Mouse (Mus musculus) neural tube, embryonic 13.5 days (tissue): ENCODE measurements around the gene Tmem214. TPM values are rescaled to one million over a fixed set of nuclear protein-coding genes. Genes with fewer than 3 reads are reported as not detected.
A peak's percentile ranks its signal among the peaks of the same experiment; 100 is the strongest.

Source experiments
- ATAC-seq: fragments of 200-750 bp; cut with Nextera tagmentation; 2 replicates; pipeline ENCODE4 v1.8.0; 2017; ENCODE audit warnings: low read depth, mild to moderate bottlenecking, moderate TSS enrichment, moderate library complexity
- H3K27ac ChIP-seq: fragments of 300-500 bp; sonication (generic); replicated peaks from 2 replicates; pipeline ENCODE4 v1.5.1; 2015; ENCODE audit warnings: moderate library complexity, mild to moderate bottlenecking, inconsistent platforms
- H3K27me3 ChIP-seq: fragments of 300-500 bp; sonication (generic); 2 replicates; pipeline ENCODE4 v1.6.1; 2015; ENCODE audit warnings: mild to moderate bottlenecking, inconsistent platforms
- H3K36me3 ChIP-seq: fragments of 300-500 bp; sonication (generic); 2 replicates; pipeline ENCODE4 v1.6.1; 2015; ENCODE audit warnings: mild to moderate bottlenecking, inconsistent platforms
- H3K4me1 ChIP-seq: fragments of 300-500 bp; sonication (generic); replicated peaks from 2 replicates; pipeline ENCODE4 v1.6.1; 2015; ENCODE audit warnings: inconsistent platforms
- H3K4me2 ChIP-seq: fragments of 300-500 bp; sonication (generic); 2 replicates; pipeline ENCODE4 v1.6.1; 2015; ENCODE audit warnings: inconsistent platforms, mild to moderate bottlenecking, moderate library complexity
- H3K4me3 ChIP-seq: fragments of 300-500 bp; sonication (generic); 2 replicates; pipeline ENCODE4 v1.5.1; 2015; ENCODE audit warnings: mild to moderate bottlenecking, inconsistent platforms
- H3K9ac ChIP-seq: fragments of 300-500 bp; sonication (generic); 2 replicates; pipeline ENCODE4 v1.6.1; 2015; ENCODE audit warnings: moderate library complexity, mild to moderate bottlenecking, inconsistent platforms
- H3K9me3 ChIP-seq: fragments of 300-500 bp; sonication (generic); 2 replicates; pipeline ENCODE4 v1.6.1; 2016; ENCODE audit warnings: inconsistent platforms
- WGBS: fragments of 180-500 bp; shearing (Covaris S2); methylation state at CpG from one replicate; pipeline ENCODE4 v1.1.7; 2015; 5-methylcytosine and 5-hydroxymethylcytosine counted together
- polyA plus RNA-seq: library from polyadenylated mRNA; unstranded; fragments of >200 nt; fragmentation: Nextera tagmentation; extraction: Ambion mirVana; gene quantifications from 2 replicates; pipeline ENCODE4 v1.2.1, GENCODE M21; 2015

Tmem214 gene
- polyA plus RNA-seq, 1 experiment from 2014 or later: 57.4 TPM

GRCm38 (mm10) chr5:30853522-30853921, 14.3 kb upstream of the Tmem214 start:
- Histone ChIP-seq H3K4me2 (no peak overlapping the region), H3K27ac (no peak overlapping the region), H3K9me3 (no peaks in the 10 kb centered on the region), H3K36me3 (no peaks in the 10 kb centered on the region), H3K4me3 (no peak overlapping the region), H3K9ac (no peak overlapping the region), H3K4me1 (peaks cover 9% of the 10 kb centered on the region), H3K27me3 (no peaks in the 10 kb centered on the region)
- WGBS: 89% methylated on average over 4 of the region's 4 CpGs
- ATAC-seq: no peak

- no peaks in the 10 kb centered on the region for H3K36me3 ChIP-seq
- H3K4me2 ChIP-seq: no peak overlapping the region
- H3K27ac ChIP-seq: no peak overlapping the region
- no peak overlapping the region for H3K9ac ChIP-seq
- 54% methylated on average over 3 of the region's 3 CpGs for WGBS
- ATAC-seq: no peak
- peaks cover 5% of the 10 kb centered on the region; the same call in 1 of the 2 replicates for H3K4me1 ChIP-seq
- no peaks in the 10 kb centered on the region for H3K9me3 ChIP-seq
- no peaks in the 10 kb centered on the region for H3K27me3 ChIP-seq
- H3K4me3 ChIP-seq: no peak overlapping the region
Observed at GRCm38 (mm10) chr5:30855674-30856073, 12.1 kb upstream of the Tmem214 start.

GRCm38 (mm10) chr5:30856124-30856523, 11.7 kb upstream of the Tmem214 start:
- no peak overlapping the region for H3K4me3 ChIP-seq
- no peak for ATAC-seq
- no peak overlapping the region for H3K9ac ChIP-seq
- H3K4me2 ChIP-seq: no peak overlapping the region
- H3K9me3 ChIP-seq: no peaks in the 10 kb centered on the region
- H3K27ac ChIP-seq: no peak overlapping the region
- no peaks in the 10 kb centered on the region for H3K36me3 ChIP-seq
- WGBS: 89% methylated on average over 2 of the region's 2 CpGs
- peaks cover 3% of the 10 kb centered on the region; the same call in 1 of the 2 replicates for H3K4me1 ChIP-seq
- no peaks in the 10 kb centered on the region for H3K27me3 ChIP-seq

- 34% methylated on average over 4 of the region's 4 CpGs for WGBS
- Histone ChIP-seq H3K27ac (no peak overlapping the region), H3K9me3 (no peaks in the 10 kb centered on the region), H3K9ac (no peak overlapping the region), H3K4me1 (0 out of 2 replicates have a peak, but pooled peaks cover under 1% of the 10 kb centered on the region), H3K27me3 (no peaks in the 10 kb centered on the region), H3K4me2 (no peak overlapping the region), H3K4me3 (no peak overlapping the region), H3K36me3 (peaks cover 55% of the 10 kb centered on the region)
- ATAC-seq: no peak
Observed at GRCm38 (mm10) chr5:30863852-30864251, 4.0 kb upstream of the Tmem214 start.

- WGBS: 49% methylated on average over 15 of the region's 15 CpGs
- Histone ChIP-seq H3K4me2 (no peak overlapping the region), H3K36me3 (peaks cover 55% of the 10 kb centered on the region), H3K9me3 (no peaks in the 10 kb centered on the region), H3K27me3 (no peaks in the 10 kb centered on the region), H3K4me3 (no peak overlapping the region), H3K4me1 (0 out of 2 replicates have a peak, but pooled peaks cover 4% of the 10 kb centered on the region), H3K9ac (no peak overlapping the region), H3K27ac (no peak overlapping the region)
- no peak for ATAC-seq
Observed at GRCm38 (mm10) chr5:30864322-30864721, 3.5 kb upstream of the Tmem214 start.

GRCm38 (mm10) chr5:30866871-30867270, 941 bp upstream of the Tmem214 start:
- ATAC-seq: no peak
- Histone ChIP-seq H3K4me1 (peaks cover 23% of the 10 kb centered on the region), H3K4me3 (no peak overlapping the region), H3K4me2 (no peak overlapping the region), H3K9ac (no peak overlapping the region), H3K27me3 (no peaks in the 10 kb centered on the region), H3K27ac (no peak overlapping the region), H3K9me3 (no peaks in the 10 kb centered on the region), H3K36me3 (peaks cover 64% of the 10 kb centered on the region)
- WGBS: 90% methylated on average over 3 of the region's 3 CpGs

- WGBS: 19% methylated on average over 9 of the region's 9 CpGs
- peak; percentile 36; the same call in 1 of the 2 replicates for ATAC-seq
- Histone ChIP-seq H3K27ac (peak overlapping the region; percentile 75; the same call in 1 of the 2 replicates), H3K9me3 (no peaks in the 10 kb centered on the region), H3K4me2 (peak overlapping the region; percentile 69), H3K36me3 (peaks cover 67% of the 10 kb centered on the region), H3K27me3 (no peaks in the 10 kb centered on the region), H3K4me3 (peak overlapping the region; percentile 84), H3K9ac (peak overlapping the region; percentile 91), H3K4me1 (peaks cover 23% of the 10 kb centered on the region)
Observed at GRCm38 (mm10) chr5:30868981-30869380, 1.2 kb downstream of the Tmem214 start.

- Histone ChIP-seq H3K36me3 (peaks cover 67% of the 10 kb centered on the region), H3K4me3 (peak overlapping the region; percentile 84), H3K27me3 (no peaks in the 10 kb centered on the region), H3K4me2 (peak overlapping the region; percentile 69), H3K9ac (peak overlapping the region; percentile 91), H3K9me3 (no peaks in the 10 kb centered on the region), H3K27ac (peak overlapping the region; percentile 75), H3K4me1 (peaks cover 23% of the 10 kb centered on the region)
- peak; percentile 92 for ATAC-seq
- under 1% methylated on average over 63 of the region's 63 CpGs for WGBS
Observed at GRCm38 (mm10) chr5:30869405-30870130, 1.8 kb downstream of the Tmem214 start.

GRCm38 (mm10) chr5:30870131-30870406, 2.3 kb downstream of the Tmem214 start:
- 19% methylated on average over 2 of the region's 2 CpGs for WGBS

GRCm38 (mm10) chr5:30872574-30872973, 4.8 kb downstream of the Tmem214 start:
- H3K4me1 ChIP-seq: peaks cover 23% of the 10 kb centered on the region
- no peak for ATAC-seq
- peaks cover 68% of the 10 kb centered on the region for H3K36me3 ChIP-seq
- H3K9ac ChIP-seq: no peak overlapping the region
- no peaks in the 10 kb centered on the region for H3K9me3 ChIP-seq
- H3K27ac ChIP-seq: no peak overlapping the region
- H3K4me3 ChIP-seq: no peak overlapping the region
- H3K27me3 ChIP-seq: no peaks in the 10 kb centered on the region
- 92% methylated on average over 9 of the region's 9 CpGs for WGBS
- no peak overlapping the region for H3K4me2 ChIP-seq

More at GRCm38 (mm10) chr5:30870131-30870406, 2.3 kb downstream of the Tmem214 start:
- Histone ChIP-seq H3K9me3 (no peaks in the 10 kb centered on the region), H3K4me3 (peak overlapping the region; percentile 84), H3K4me1 (peaks cover 23% of the 10 kb centered on the region), H3K9ac (peak overlapping the region; percentile 91), H3K27ac (peak overlapping the region; percentile 75), H3K27me3 (no peaks in the 10 kb centered on the region), H3K36me3 (peaks cover 67% of the 10 kb centered on the region), H3K4me2 (peak overlapping the region; percentile 69)
- no peak for ATAC-seq

GRCm38 (mm10) chr5:30874365-30874764, 6.6 kb downstream of the Tmem214 start:
- H3K9me3 ChIP-seq: no peaks in the 10 kb centered on the region
- no peak overlapping the region for H3K4me3 ChIP-seq
- H3K4me1 ChIP-seq: peaks cover 18% of the 10 kb centered on the region
- no peak overlapping the region for H3K27ac ChIP-seq
- WGBS: 89% methylated on average over 7 of the region's 7 CpGs
- H3K27me3 ChIP-seq: no peaks in the 10 kb centered on the region
- H3K36me3 ChIP-seq: peaks cover 81% of the 10 kb centered on the region
- no peak overlapping the region for H3K4me2 ChIP-seq
- H3K9ac ChIP-seq: no peak overlapping the region
- ATAC-seq: no peak

GRCm38 (mm10) chr5:30878616-30879015, 10.8 kb downstream of the Tmem214 start:
- no peak overlapping the region for H3K4me3 ChIP-seq
- no peaks in the 10 kb centered on the region for H3K27me3 ChIP-seq
- ATAC-seq: no peak
- 69% methylated on average over 6 of the region's 6 CpGs for WGBS
- H3K36me3 ChIP-seq: peaks cover 54% of the 10 kb centered on the region
- H3K4me1 ChIP-seq: no peaks in the 10 kb centered on the region
- H3K9me3 ChIP-seq: no peaks in the 10 kb centered on the region
- no peak overlapping the region for H3K9ac ChIP-seq
- H3K4me2 ChIP-seq: no peak overlapping the region
- no peak overlapping the region for H3K27ac ChIP-seq
